Mouse (Mus musculus) embryonic fibroblast, embryonic 13.5 days (primary cell): ENCODE measurements around the gene Il3.

Experiments
- CTCF ChIP-seq: IDR thresholded peaks from 2 replicates; pipeline ENCODE4 v1.5.1; 2011; ENCODE audit warnings: mild to moderate bottlenecking, control low read depth, low read length, moderate library complexity, borderline replicate concordance; ENCODE audit not compliant: insufficient read depth
- POLR2A ChIP-seq: IDR thresholded peaks from 2 replicates; pipeline ENCODE4 v1.6.1; 2011; ENCODE audit warnings: low read depth, mild to moderate bottlenecking, control low read depth, low read length, moderate library complexity

DNA sequence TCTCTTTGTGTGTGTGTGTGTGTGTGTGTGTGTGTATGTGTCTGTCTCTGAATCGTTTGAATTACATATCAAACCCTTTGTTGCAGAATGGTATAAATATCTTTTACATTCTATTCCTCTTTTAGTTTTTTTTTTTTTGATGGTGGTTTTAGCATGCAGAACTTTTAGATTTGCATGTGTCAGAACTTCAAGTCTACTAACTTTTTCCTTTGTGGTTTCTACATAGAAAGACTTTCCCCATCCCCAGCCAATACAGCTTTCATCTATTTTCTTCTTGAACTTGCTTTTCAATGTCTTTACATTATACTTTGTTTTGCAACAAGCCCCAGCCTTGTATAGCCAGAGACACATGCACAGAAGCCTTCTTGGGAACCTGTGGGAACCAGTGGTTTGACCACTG, 29.7 kb upstream of the Il3 start:
- TF ChIP-seq CTCF (no peak), POLR2A (no peak)
